Mouse (Mus musculus) forebrain, postnatal 0 days (tissue): ENCODE data around the gene Susd6. TPM values are rescaled to one million over a fixed set of nuclear protein-coding genes. Genes with fewer than 3 reads are reported as not detected.
A peak's percentile ranks its signal among the peaks of the same experiment; 100 is the strongest.

ENCODE experiments used
- ATAC-seq: fragments of 200-750 bp; cut with Nextera tagmentation; 2 replicates; pipeline ENCODE4 v1.8.0; 2017; ENCODE audit warnings: mild to moderate bottlenecking, moderate library complexity
- DNase-seq: peaks from one replicate; pipeline ENCODE4 v3.0.0-alpha.2; 2015
- H3K27ac ChIP-seq: fragments of 300-500 bp; sonication (generic); 2 replicates; pipeline ENCODE4 v1.5.1; 2014; ENCODE audit warnings: low read depth, mild to moderate bottlenecking, antibody characterized with exemption, low read length, moderate library complexity, mixed read lengths
- H3K27me3 ChIP-seq: fragments of 300-500 bp; sonication (generic); 2 replicates; pipeline ENCODE4 v1.6.1; 2014; ENCODE audit warnings: mild to moderate bottlenecking, low read length, mixed read lengths; ENCODE audit not compliant: insufficient read depth
- H3K36me3 ChIP-seq: fragments of 300-500 bp; sonication (generic); 2 replicates; pipeline ENCODE4 v1.6.1; 2014; ENCODE audit warnings: mild to moderate bottlenecking, moderate library complexity; ENCODE audit not compliant: insufficient read depth
- H3K4me1 ChIP-seq: fragments of 300-500 bp; sonication (generic); 2 replicates; pipeline ENCODE4 v1.6.1; 2014; ENCODE audit warnings: antibody characterized with exemption; ENCODE audit not compliant: insufficient read depth
- H3K4me2 ChIP-seq: fragments of 300-500 bp; sonication (generic); 2 replicates; pipeline ENCODE4 v1.6.1; 2014; ENCODE audit warnings: low read depth, mild to moderate bottlenecking, moderate library complexity
- H3K4me3 ChIP-seq: fragments of 300-500 bp; sonication (generic); 2 replicates; pipeline ENCODE4 v1.5.1; 2014; ENCODE audit warnings: low read depth, low read length, mixed read lengths
- H3K9ac ChIP-seq: fragments of 300-500 bp; sonication (generic); 2 replicates; pipeline ENCODE4 v1.6.1; 2014; ENCODE audit warnings: mild to moderate bottlenecking
- H3K9me3 ChIP-seq: fragments of 300-500 bp; sonication (generic); 2 replicates; pipeline ENCODE4 v1.6.1; 2016; ENCODE audit warnings: low read length
- CTCF ChIP-seq: sonication (generic); IDR thresholded peaks from 2 replicates; pipeline ENCODE4 v1.5.1; 2016; ENCODE audit warnings: antibody characterized with exemption, control low read depth, low read depth
- WGBS: fragments of 180-500 bp; shearing (Covaris S2); extraction: QIAGEN DNeasy Blood & Tissue Kit; methylation state at CpG from one replicate; pipeline ENCODE4 v1.1.7; 2014; 5-methylcytosine and 5-hydroxymethylcytosine counted together
- polyA plus RNA-seq: library from polyadenylated mRNA; unstranded; fragments of >200 nt; fragmentation: Nextera tagmentation; extraction: Ambion mirVana; gene quantifications from 2 replicates; pipeline ENCODE4 v1.2.1, GENCODE M21; 2015
- total RNA-seq: library from RNA; depleted of rRNA; stranded (reverse); fragments of >200 nt; gene quantifications from 2 replicates; pipeline ENCODE4 v1.2.3, GENCODE M21; 2014

The Susd6 gene
- total and polyA plus RNA-seq, 2 experiments from 2014 or later = 8.0 to 15.3 TPM

- Histone ChIP-seq H3K27ac (no peak overlapping the region), H3K27me3 (no peaks in the 10 kb centered on the region), H3K9ac (no peak overlapping the region), H3K9me3 (no peaks in the 10 kb centered on the region; the same call in 1 of the 2 replicates), H3K4me2 (no peak overlapping the region), H3K4me1 (no peaks in the 10 kb centered on the region), H3K36me3 (no peaks in the 10 kb centered on the region), H3K4me3 (no peak overlapping the region)
- DNase-seq (no peak), ATAC-seq (no peak)
- 64% methylated on average over 15 of the region's 15 CpGs for WGBS
- no peak for TF ChIP-seq CTCF
Observed at GRCm38 (mm10) chr12:80885301-80886288, 95.3 kb downstream of the Susd6 start.

GRCm38 (mm10) chr12:80887036-80887435, 96.7 kb downstream of the Susd6 start:
- H3K4me1 ChIP-seq = no peaks in the 10 kb centered on the region
- no peak for TF ChIP-seq CTCF
- no peak for DNase-seq
- 81% methylated on average over 2 of the region's 2 CpGs for WGBS
- H3K4me2 ChIP-seq = no peak overlapping the region
- H3K4me3 ChIP-seq = no peak overlapping the region
- H3K27ac ChIP-seq = no peak overlapping the region
- ATAC-seq = no peak
- no peaks in the 10 kb centered on the region for H3K36me3 ChIP-seq
- H3K27me3 ChIP-seq = no peaks in the 10 kb centered on the region
- no peak overlapping the region for H3K9ac ChIP-seq
- H3K9me3 ChIP-seq = no peaks in the 10 kb centered on the region; the same call in 1 of the 2 replicates

GRCm38 (mm10) chr12:80889331-80889730, 99.0 kb downstream of the Susd6 start:
- H3K9ac ChIP-seq = no peak overlapping the region
- no peaks in the 10 kb centered on the region; the same call in 1 of the 2 replicates for H3K9me3 ChIP-seq
- H3K4me3 ChIP-seq = no peak overlapping the region
- no peak overlapping the region for H3K27ac ChIP-seq
- DNase-seq = no peak
- H3K27me3 ChIP-seq = no peaks in the 10 kb centered on the region
- H3K4me1 ChIP-seq = no peaks in the 10 kb centered on the region
- H3K36me3 ChIP-seq = no peaks in the 10 kb centered on the region
- no peak overlapping the region for H3K4me2 ChIP-seq
- ATAC-seq = no peak
- 89% methylated on average over 3 of the region's 3 CpGs for WGBS
- no peak; the same call in 1 of the 2 replicates for TF ChIP-seq CTCF

GRCm38 (mm10) chr12:80891074-80891473, 100.8 kb downstream of the Susd6 start:
- no peak overlapping the region for H3K4me2 ChIP-seq
- no peak overlapping the region for H3K4me3 ChIP-seq
- H3K9me3 ChIP-seq = no peaks in the 10 kb centered on the region; the same call in 1 of the 2 replicates
- no peaks in the 10 kb centered on the region for H3K4me1 ChIP-seq
- no peaks in the 10 kb centered on the region for H3K36me3 ChIP-seq
- no peak for TF ChIP-seq CTCF
- DNase-seq (no peak), ATAC-seq (no peak)
- 93% methylated on average over 2 of the region's 2 CpGs for WGBS
- H3K27ac ChIP-seq = no peak overlapping the region
- no peak overlapping the region for H3K9ac ChIP-seq
- no peaks in the 10 kb centered on the region for H3K27me3 ChIP-seq

GRCm38 (mm10) chr12:80893720-80894494, 103.6 kb downstream of the Susd6 start:
- Histone ChIP-seq H3K36me3 (no peaks in the 10 kb centered on the region), H3K4me3 (no peak overlapping the region), H3K9me3 (no peaks in the 10 kb centered on the region; the same call in 1 of the 2 replicates), H3K4me2 (no peak overlapping the region), H3K4me1 (no peaks in the 10 kb centered on the region), H3K27ac (no peak overlapping the region), H3K27me3 (no peaks in the 10 kb centered on the region), H3K9ac (no peak overlapping the region)
- TF ChIP-seq CTCF = no peak
- 92% methylated on average over 18 of the region's 18 CpGs for WGBS
- ATAC-seq = no peak
- DNase-seq = no peak

GRCm38 (mm10) chr12:80894973-80895570, 104.8 kb downstream of the Susd6 start:
- H3K27ac ChIP-seq = no peak overlapping the region
- WGBS = 5% methylated on average over 19 of the region's 19 CpGs

More at GRCm38 (mm10) chr12:80894973-80895570, 104.8 kb downstream of the Susd6 start:
- Histone ChIP-seq H3K36me3 (no peaks in the 10 kb centered on the region), H3K9ac (no peak overlapping the region), H3K9me3 (no peaks in the 10 kb centered on the region), H3K27me3 (no peaks in the 10 kb centered on the region), H3K4me2 (peak overlapping the region; percentile 39), H3K4me3 (peak overlapping the region; percentile 18), H3K4me1 (no peaks in the 10 kb centered on the region)
- TF ChIP-seq CTCF = peak; percentile 98
- ATAC-seq (peak; percentile 99), DNase-seq (peak; percentile 91)
